Mouse (Mus musculus): ENCODE data around the gene Asphd2. TPM values are rescaled to one million over a fixed set of nuclear protein-coding genes. Genes with fewer than 3 reads are reported as not detected.

Gene Asphd2
- polyA plus RNA-seq, 1 experiment, result 0.67 TPM

DNA sequence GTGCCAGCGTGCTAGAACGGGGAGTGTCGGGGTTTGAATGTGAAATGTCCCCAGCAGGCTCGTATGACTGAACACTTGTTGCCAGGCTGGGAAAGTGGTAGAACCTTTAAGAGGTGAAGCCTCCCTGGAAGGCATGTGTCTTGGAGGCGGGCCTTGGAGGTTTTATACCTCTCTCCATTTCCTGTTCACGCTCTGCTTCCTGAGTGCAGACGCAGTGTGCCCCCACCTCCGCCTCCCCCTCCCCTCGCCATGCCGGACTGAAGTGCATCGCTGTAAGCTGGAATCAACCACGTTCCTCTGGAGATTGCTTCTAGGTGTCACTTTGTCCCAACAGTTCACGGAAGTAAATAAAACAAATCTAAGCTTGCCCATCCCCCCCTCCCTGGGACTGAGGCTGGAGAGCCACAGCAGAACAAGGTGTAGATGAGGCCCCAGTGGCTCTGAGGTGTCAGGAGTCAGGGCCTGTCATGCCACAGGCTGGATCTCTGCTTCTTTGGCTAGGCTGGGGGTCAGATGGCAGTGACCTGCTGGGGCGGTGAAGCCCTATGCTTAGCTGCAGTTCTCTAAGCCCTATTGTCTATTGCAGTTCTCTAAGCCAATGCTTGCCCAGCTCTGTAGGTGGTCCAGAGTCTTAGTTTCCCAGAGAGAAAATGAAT, 36.6 kb upstream of the Asphd2 start:
- H3K4me2 ChIP-seq (ENCODE audit: low read depth), result no peak overlapping the region

DNA sequence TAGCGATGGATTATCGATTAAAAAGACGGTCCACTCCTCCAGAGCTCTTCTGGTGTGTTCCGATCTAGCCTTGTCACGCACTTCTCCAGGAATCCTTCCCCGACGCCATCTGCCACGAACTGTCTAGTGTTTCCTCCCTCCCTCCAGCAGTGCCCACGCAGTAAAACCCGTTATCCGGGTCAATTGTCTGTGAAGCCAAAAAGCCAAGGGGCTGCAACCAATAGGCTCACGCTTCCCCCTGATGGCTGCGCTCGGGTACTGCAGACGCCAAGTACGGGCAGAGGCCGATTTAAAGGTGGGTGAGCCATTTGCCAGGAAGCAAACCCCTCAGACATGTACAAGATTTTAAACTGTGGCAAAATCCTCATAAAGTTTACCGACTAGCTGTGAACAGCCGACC, 34.3 kb upstream of the Asphd2 start:
- H3K4me2 ChIP-seq (ENCODE audit: low read depth), result no peak overlapping the region
- no peak for TF ChIP-seq USF1 (IDR thresholded peaks at IDR 0.05; ENCODE audit: low read depth)
- TF ChIP-seq TCF12 (IDR thresholded peaks at IDR 0.05; ENCODE audit: insufficient read depth, poor library complexity, severe bottlenecking), result no peak
- no peak for TF ChIP-seq MAX (IDR thresholded peaks at IDR 0.05; ENCODE audit: low read depth)
- no peak for TF ChIP-seq POLR2A (IDR thresholded peaks at IDR 0.05; ENCODE audit: insufficient read length, low read depth)
- no peak for TF ChIP-seq CEBPB (IDR thresholded peaks at IDR 0.05; ENCODE audit: insufficient read depth, poor library complexity, severe bottlenecking)
- TF ChIP-seq REST (IDR thresholded peaks at IDR 0.05; ENCODE audit: insufficient read depth, insufficient read length), result no peak
- TF ChIP-seq MYOG (IDR thresholded peaks at IDR 0.05; ENCODE audit: control insufficient read depth in 1 of 3, insufficient read depth in 1 of 3, insufficient read length in 2 of 3, low read depth in 2 of 3), result no peak
- TF ChIP-seq TCF3 (IDR thresholded peaks at IDR 0.05; ENCODE audit: insufficient read length, low read depth), result no peak
- TF ChIP-seq POLR2AphosphoS2 (IDR thresholded peaks at IDR 0.05; ENCODE audit: insufficient read length, low read depth), result no peak
- no peak for TF ChIP-seq E2F4 (IDR thresholded peaks at IDR 0.05; ENCODE audit: insufficient read depth)
- no peak for TF ChIP-seq MYOD1 (IDR thresholded peaks at IDR 0.05; ENCODE audit: control insufficient read depth in 1 of 3, insufficient read length in 2 of 3, low read depth in 2 of 3)
- no peak for TF ChIP-seq SRF (IDR thresholded peaks at IDR 0.05; ENCODE audit: control insufficient read depth, insufficient read length, low read depth)
- peaks cover 52% of the 10 kb centered on the region for H3K27me3 ChIP-seq (ENCODE audit: control insufficient read depth, insufficient read depth, insufficient read length)
- no peaks in the 10 kb centered on the region for H3K36me3 ChIP-seq (ENCODE audit: control insufficient read depth, insufficient read depth)
- H3K79me2 ChIP-seq (ENCODE audit: control insufficient read depth, insufficient read depth), result no peaks in the 10 kb centered on the region
- no peak overlapping the region for H3ac ChIP-seq (ENCODE audit: control insufficient read depth, insufficient read length)
- no peak overlapping the region for H3K4me3 ChIP-seq

More for the DNA sequence above, 36.6 kb upstream of the Asphd2 start:
- H3ac ChIP-seq (ENCODE audit: control insufficient read depth, insufficient read length), result no peak overlapping the region
- H3K4me3 ChIP-seq, result no peak overlapping the region
- H3K79me2 ChIP-seq (ENCODE audit: control insufficient read depth, insufficient read depth), result no peaks in the 10 kb centered on the region
- H3K27me3 ChIP-seq (ENCODE audit: control insufficient read depth, insufficient read depth, insufficient read length), result peaks cover 42% of the 10 kb centered on the region
- no peak for TF ChIP-seq USF1 (IDR thresholded peaks at IDR 0.05; ENCODE audit: low read depth)
- TF ChIP-seq POLR2A (IDR thresholded peaks at IDR 0.05; ENCODE audit: insufficient read length, low read depth), result no peak
- TF ChIP-seq TCF12 (IDR thresholded peaks at IDR 0.05; ENCODE audit: insufficient read depth, poor library complexity, severe bottlenecking), result no peak
- TF ChIP-seq TCF3 (IDR thresholded peaks at IDR 0.05; ENCODE audit: insufficient read length, low read depth), result no peak
- no peak for TF ChIP-seq E2F4 (IDR thresholded peaks at IDR 0.05; ENCODE audit: insufficient read depth)
- no peak for TF ChIP-seq MYOG (IDR thresholded peaks at IDR 0.05; ENCODE audit: control insufficient read depth in 1 of 3, insufficient read depth in 1 of 3, insufficient read length in 2 of 3, low read depth in 2 of 3)
- no peak for TF ChIP-seq POLR2AphosphoS2 (IDR thresholded peaks at IDR 0.05; ENCODE audit: insufficient read length, low read depth)
- no peak for TF ChIP-seq SRF (IDR thresholded peaks at IDR 0.05; ENCODE audit: control insufficient read depth, insufficient read length, low read depth)
- TF ChIP-seq CEBPB (IDR thresholded peaks at IDR 0.05; ENCODE audit: insufficient read depth, poor library complexity, severe bottlenecking), result no peak
- TF ChIP-seq MAX (IDR thresholded peaks at IDR 0.05; ENCODE audit: low read depth), result no peak
- TF ChIP-seq REST (IDR thresholded peaks at IDR 0.05; ENCODE audit: insufficient read depth, insufficient read length), result no peak
- no peak for TF ChIP-seq MYOD1 (IDR thresholded peaks at IDR 0.05; ENCODE audit: control insufficient read depth in 1 of 3, insufficient read length in 2 of 3, low read depth in 2 of 3)
- H3K36me3 ChIP-seq (ENCODE audit: control insufficient read depth, insufficient read depth), result no peaks in the 10 kb centered on the region

DNA sequence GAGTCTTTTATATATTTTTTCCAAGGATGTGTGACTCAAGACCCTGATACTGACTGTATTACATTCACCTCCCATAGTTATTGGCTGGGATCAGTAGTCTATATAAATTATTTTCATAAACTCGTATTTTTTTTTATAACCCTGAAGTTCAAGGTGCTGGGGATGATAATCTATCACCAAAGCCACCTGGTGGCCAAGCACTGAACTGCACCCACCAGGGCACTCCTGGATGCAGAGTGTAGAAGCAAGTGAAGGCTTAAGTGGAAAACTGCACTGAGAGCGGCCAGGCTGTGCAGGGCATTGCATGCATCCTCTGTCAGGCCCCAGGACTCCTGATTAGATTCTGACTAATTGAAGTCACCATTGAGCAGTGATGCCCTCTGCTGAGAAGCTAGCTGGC, 32.6 kb upstream of the Asphd2 start:
- Histone ChIP-seq H3K4me3 (no peak overlapping the region), H3K27me3 (ENCODE audit: control insufficient read depth, insufficient read depth, insufficient read length) (peaks cover 56% of the 10 kb centered on the region), H3K36me3 (ENCODE audit: control insufficient read depth, insufficient read depth) (no peaks in the 10 kb centered on the region), H3K79me2 (ENCODE audit: control insufficient read depth, insufficient read depth) (no peaks in the 10 kb centered on the region), H3K4me2 (ENCODE audit: low read depth) (no peak overlapping the region), H3ac (ENCODE audit: control insufficient read depth, insufficient read length) (no peak overlapping the region)
- TF ChIP-seq POLR2AphosphoS2 (IDR thresholded peaks at IDR 0.05; ENCODE audit: insufficient read length, low read depth), result no peak
- TF ChIP-seq TCF3 (IDR thresholded peaks at IDR 0.05; ENCODE audit: insufficient read length, low read depth), result no peak
- no peak for TF ChIP-seq TCF12 (IDR thresholded peaks at IDR 0.05; ENCODE audit: insufficient read depth, poor library complexity, severe bottlenecking)
- TF ChIP-seq POLR2A (IDR thresholded peaks at IDR 0.05; ENCODE audit: insufficient read length, low read depth), result no peak
- TF ChIP-seq E2F4 (IDR thresholded peaks at IDR 0.05; ENCODE audit: insufficient read depth), result no peak
- no peak for TF ChIP-seq MYOG (IDR thresholded peaks at IDR 0.05; ENCODE audit: control insufficient read depth in 1 of 3, insufficient read depth in 1 of 3, insufficient read length in 2 of 3, low read depth in 2 of 3)
- TF ChIP-seq CEBPB (IDR thresholded peaks at IDR 0.05; ENCODE audit: insufficient read depth, poor library complexity, severe bottlenecking), result no peak
- no peak for TF ChIP-seq MAX (IDR thresholded peaks at IDR 0.05; ENCODE audit: low read depth)
- TF ChIP-seq USF1 (IDR thresholded peaks at IDR 0.05; ENCODE audit: low read depth), result no peak
- TF ChIP-seq REST (IDR thresholded peaks at IDR 0.05; ENCODE audit: insufficient read depth, insufficient read length), result no peak
- no peak for TF ChIP-seq MYOD1 (IDR thresholded peaks at IDR 0.05; ENCODE audit: control insufficient read depth in 1 of 3, insufficient read length in 2 of 3, low read depth in 2 of 3)

DNA sequence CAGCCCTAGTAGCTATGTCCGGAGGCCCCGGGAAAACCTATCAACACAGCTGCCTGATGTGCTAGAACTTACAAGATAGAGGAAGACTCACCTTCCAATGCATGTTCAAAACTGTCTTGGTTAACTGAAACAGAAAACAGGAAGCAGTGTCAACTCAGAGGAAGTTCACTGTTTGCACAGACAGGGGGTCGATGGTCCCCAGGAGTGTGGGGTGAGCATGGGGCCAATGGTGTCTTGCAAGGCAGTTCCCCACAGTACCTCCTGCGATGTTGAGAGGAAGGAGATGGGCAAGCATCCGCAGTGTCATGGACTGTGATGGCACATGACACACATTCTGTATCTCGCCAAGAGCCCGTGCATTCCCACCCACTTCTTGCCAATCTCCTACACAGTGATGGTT, 32.0 kb upstream of the Asphd2 start:
- peaks cover 57% of the 10 kb centered on the region for H3K27me3 ChIP-seq (ENCODE audit: control insufficient read depth, insufficient read depth, insufficient read length)
- no peak overlapping the region for H3ac ChIP-seq (ENCODE audit: control insufficient read depth, insufficient read length)
- no peak overlapping the region for H3K4me3 ChIP-seq
- H3K36me3 ChIP-seq (ENCODE audit: control insufficient read depth, insufficient read depth), result no peaks in the 10 kb centered on the region
- TF ChIP-seq MYOG (IDR thresholded peaks at IDR 0.05; ENCODE audit: control insufficient read depth in 1 of 3, insufficient read depth in 1 of 3, insufficient read length in 2 of 3, low read depth in 2 of 3), result no peak
- no peak for TF ChIP-seq USF1 (IDR thresholded peaks at IDR 0.05; ENCODE audit: low read depth)
- no peak for TF ChIP-seq CEBPB (IDR thresholded peaks at IDR 0.05; ENCODE audit: insufficient read depth, poor library complexity, severe bottlenecking)
- TF ChIP-seq POLR2AphosphoS2 (IDR thresholded peaks at IDR 0.05; ENCODE audit: insufficient read length, low read depth), result no peak
- TF ChIP-seq TCF12 (IDR thresholded peaks at IDR 0.05; ENCODE audit: insufficient read depth, poor library complexity, severe bottlenecking), result no peak
- TF ChIP-seq TCF3 (IDR thresholded peaks at IDR 0.05; ENCODE audit: insufficient read length, low read depth), result no peak
- no peak for TF ChIP-seq MYOD1 (IDR thresholded peaks at IDR 0.05; ENCODE audit: control insufficient read depth in 1 of 3, insufficient read length in 2 of 3, low read depth in 2 of 3)
- TF ChIP-seq SRF (IDR thresholded peaks at IDR 0.05; ENCODE audit: control insufficient read depth, insufficient read length, low read depth), result no peak
- no peak for TF ChIP-seq E2F4 (IDR thresholded peaks at IDR 0.05; ENCODE audit: insufficient read depth)
- TF ChIP-seq POLR2A (IDR thresholded peaks at IDR 0.05; ENCODE audit: insufficient read length, low read depth), result no peak
- TF ChIP-seq REST (IDR thresholded peaks at IDR 0.05; ENCODE audit: insufficient read depth, insufficient read length), result no peak
- no peak for TF ChIP-seq MAX (IDR thresholded peaks at IDR 0.05; ENCODE audit: low read depth)
- no peaks in the 10 kb centered on the region for H3K79me2 ChIP-seq (ENCODE audit: control insufficient read depth, insufficient read depth)
- no peak overlapping the region for H3K4me2 ChIP-seq (ENCODE audit: low read depth)
